ENCODE assay signal across 9 mouse cellular contexts in genomic region chr3:106548971-106549370, GRCm38 (mm10). TPM values are rescaled to one million over a fixed set of nuclear protein-coding genes. Genes with fewer than 3 reads are reported as not detected.
DNase-seq lines count a peak whose midpoint lies in the region; ATAC-seq and TF ChIP-seq lines count a peak whose summit lies in the region.
"Had no signal": no experiment of that assay in that cellular context is flagged by ENCODE, and none has a peak within 500 bp of the region (broad histone marks: within the 10 kb centered on the region; RNA-seq: fewer than 3 reads in every experiment).

No protein-coding gene starts in this region.

- no peak for DNase-seq in lung, adult 2 months
- DNase-seq in lung, postnatal 10 days = no peak
- DNase-seq in forebrain, postnatal 0 days = no peak
- DNase-seq in kidney, postnatal 14 days = peak; percentile 10
- DNase-seq in urinary bladder, postnatal 14 days (ENCODE audit: low spot score) = no peak
- no peak for DNase-seq in adrenal gland, adult 18-20 months (ENCODE audit: low spot score in 2 of 2)
- DNase-seq: cerebellum, postnatal 14 days; thymus, postnatal 25 days had no signal

- ATAC-seq in forebrain, postnatal 0 days = no peak
- no peak for ATAC-seq in neural tube, embryonic 14.5 days (ENCODE audit: low read depth)

- TF ChIP-seq CTCF in lung, adult 2 months (IDR thresholded peaks at IDR 0.05; ENCODE audit: insufficient read depth, low read length) = no peak
- TF ChIP-seq CTCF in forebrain, postnatal 0 days (IDR thresholded peaks at IDR 0.05; ENCODE audit: low read depth) = no peak

- 7% methylated on average over 3 of the region's 3 CpGs for WGBS in lung, adult 2 months
- 48% methylated on average over 3 of the region's 3 CpGs for whole genome bisulfite sequencing in forebrain, postnatal 0 days
- whole genome bisulfite sequencing in neural tube, embryonic 14.5 days = 22% methylated on average over 3 of the region's 3 CpGs

- no peak for TF ChIP-seq POLR2A in lung, adult 2 months (IDR thresholded peaks at IDR 0.05; ENCODE audit: borderline replicate concordance, extremely low read depth, low read depth, low read length)

- H3K36me3 ChIP-seq in forebrain, postnatal 0 days (ENCODE audit: insufficient read depth) = peaks cover 15% of the 10 kb centered on the region
- H3K36me3 ChIP-seq in neural tube, embryonic 14.5 days (ENCODE audit: control insufficient read depth, insufficient read depth, low read length) = peaks cover 10% of the 10 kb centered on the region; the same call in 1 of the 2 replicates

- no peaks in the 10 kb centered on the region for H3K9me3 ChIP-seq in forebrain, postnatal 0 days (ENCODE audit: low read length)
- H3K9me3 ChIP-seq in neural tube, embryonic 14.5 days (ENCODE audit: control insufficient read depth, low read length) = no peaks in the 10 kb centered on the region

- peaks cover 21% of the 10 kb centered on the region for H3K4me1 ChIP-seq in lung, adult 2 months (ENCODE audit: control insufficient read depth, insufficient read depth, low read length)
- peaks cover 12% of the 10 kb centered on the region; the same call in 1 of the 2 replicates for H3K4me1 ChIP-seq in forebrain, postnatal 0 days (ENCODE audit: insufficient read depth)
- H3K4me1 ChIP-seq in neural tube, embryonic 14.5 days (ENCODE audit: control insufficient read depth, insufficient read depth, low read length) = peaks cover 11% of the 10 kb centered on the region; the same call in 1 of the 2 replicates

- no peaks in the 10 kb centered on the region for H3K27me3 ChIP-seq in forebrain, postnatal 0 days (ENCODE audit: insufficient read depth, low read length)
- peaks cover 2% of the 10 kb centered on the region; the same call in 1 of the 2 replicates for H3K27me3 ChIP-seq in neural tube, embryonic 14.5 days (ENCODE audit: control insufficient read depth, insufficient read depth, low read length)

- H3K9ac ChIP-seq in forebrain, postnatal 0 days = no peak overlapping the region
- H3K9ac ChIP-seq in neural tube, embryonic 14.5 days (replicated peaks; ENCODE audit: low read depth, low read length) = no peak overlapping the region

- peak overlapping the region; percentile 46 for H3K4me3 ChIP-seq in lung, adult 2 months (replicated peaks; ENCODE audit: extremely low read depth, low read depth, low read length)
- H3K4me3 ChIP-seq in forebrain, postnatal 0 days (ENCODE audit: low read depth, low read length) = peak overlapping the region; percentile 82; the same call in 1 of the 2 replicates
- peak overlapping the region; percentile 74 for H3K4me3 ChIP-seq in neural tube, embryonic 14.5 days (ENCODE audit: low read depth, low read length)

- H3K27ac ChIP-seq in forebrain, postnatal 0 days (ENCODE audit: low read depth, low read length) = no peak overlapping the region
- H3K27ac ChIP-seq in neural tube, embryonic 14.5 days (ENCODE audit: low read depth, low read length) = no peak overlapping the region

- peak overlapping the region; percentile 60 for H3K4me2 ChIP-seq in forebrain, postnatal 0 days (ENCODE audit: low read depth)
- H3K4me2 ChIP-seq in neural tube, embryonic 14.5 days (ENCODE audit: low read depth, low read length) = peak overlapping the region; percentile 30

RNA-seq across cellular contexts. Expression of gene Cept1, which starts 1.4 kb away (rescaled TPM):
- 15.6 and 25.2 TPM in 2 replicates for polyA plus RNA-seq in lung, adult 2 months (2012; rRNA removed)
- 51.1 and 52.3 TPM in 2 replicates for total RNA-seq in forebrain, postnatal 0 days (2014; rRNA removed)
- polyA plus RNA-seq in forebrain, postnatal 0 days (2015; fragmentation: Nextera tagmentation; extraction: Ambion mirVana) = 30.1 and 38.0 TPM in 2 replicates
- polyA plus RNA-seq in neural tube, embryonic 14.5 days (2014; fragmentation: Nextera tagmentation; extraction: Ambion mirVana) = 43.4 and 45.6 TPM in 2 replicates
- 10 to 100 TPM; 32.0 to 37.8 TPM for total RNA-seq in adrenal gland, adult 18-20 months (2021)

RNA-seq across cellular contexts. Expression of gene Dram2, which starts 1.4 kb away (rescaled TPM):
- polyA plus RNA-seq in lung, adult 2 months (2012; rRNA removed) = 43.6 and 65.9 TPM in 2 replicates
- 32.5 and 50.0 TPM in 2 replicates for total RNA-seq in forebrain, postnatal 0 days (2014; rRNA removed)
- polyA plus RNA-seq in forebrain, postnatal 0 days (2015; fragmentation: Nextera tagmentation; extraction: Ambion mirVana) = 70.3 and 78.4 TPM in 2 replicates
- 63.9 and 75.8 TPM in 2 replicates for polyA plus RNA-seq in neural tube, embryonic 14.5 days (2014; fragmentation: Nextera tagmentation; extraction: Ambion mirVana)
- total RNA-seq in adrenal gland, adult 18-20 months (2021) = 10 to 100 TPM; 75.2 to 87.3 TPM
